Mouse (Mus musculus): Measurements from ENCODE around the gene Capzb. TPM values are rescaled to one million over a fixed set of nuclear protein-coding genes. Genes with fewer than 3 reads are reported as not detected.

The Capzb gene
- total and polyA plus RNA-seq, 3 experiments = 103 to 354 TPM; not detected in 1

- TF ChIP-seq POLR2A (IDR thresholded peaks at IDR 0.05; ENCODE audit: control insufficient read depth in 1 of 2, insufficient read depth in 1 of 2, low read depth in 1 of 2, low read length in 2 of 2, poor library complexity in 1 of 2) (peak in 1 of 2 experiments; percentile 50; a peak in 2 of 4 replicates), ZC3H11A (IDR thresholded peaks at IDR 0.05; ENCODE audit: low read depth, low read length) (0 out of 2 replicates have a peak, but pooled peaks have one; percentile 8)
These were observed 23.5 kb upstream of the Capzb start (continued) for GRCm38 (mm10) chr4:139168985-139169747.

GRCm38 (mm10) chr4:139169748-139170279, 22.9 kb upstream of the Capzb start:
- H3K27ac ChIP-seq (ENCODE audit: control insufficient read depth, low read depth, low read length) = peak overlapping the region; percentile 73
- peaks cover 0 to 9% of the 10 kb centered on the region in 2 experiments; a peak in 1 of 4 replicates for H3K4me1 ChIP-seq (ENCODE audit: control insufficient read depth in 1 of 2, insufficient read depth in 2 of 2, low read length in 2 of 2)
- no peaks in the 10 kb centered on the region for H3K79me2 ChIP-seq (ENCODE audit: control insufficient read depth, insufficient read depth, low read length, poor library complexity)
- peaks cover 0 to 2% of the 10 kb centered on the region in 2 experiments; a peak in 2 of 4 replicates for H3K36me3 ChIP-seq (ENCODE audit: control insufficient read depth in 1 of 2, insufficient read depth in 2 of 2, low read length in 2 of 2)
- H3K27me3 ChIP-seq (ENCODE audit: control insufficient read depth in 1 of 2, insufficient read depth in 2 of 2, low read length in 2 of 2) = no peaks in the 10 kb centered on the region; a peak in 1 of 4 replicates
- H3K9ac ChIP-seq (ENCODE audit: control insufficient read depth, low read depth, low read length, poor library complexity, severe bottlenecking) = peak overlapping the region; percentile 61
- no peak for DNase-seq (ENCODE audit: low read depth, low spot score)
- peak overlapping the region; percentile 19 to 24; a peak in 3 of 4 replicates for H3K4me3 ChIP-seq (ENCODE audit: control insufficient read depth in 1 of 2, insufficient read depth in 1 of 2, low read depth in 2 of 2, low read length in 2 of 2)
- TF ChIP-seq ZMIZ1 (IDR thresholded peaks at IDR 0.05; ENCODE audit: low read depth, low read length) = no peak
- TF ChIP-seq MXI1 (IDR thresholded peaks at IDR 0.05; ENCODE audit: low read depth, low read length) = no peak
- TF ChIP-seq TCF12 (IDR thresholded peaks at IDR 0.05; ENCODE audit: low read depth, low read length) = no peak
- no peak for TF ChIP-seq ZC3H11A (IDR thresholded peaks at IDR 0.05; ENCODE audit: low read depth, low read length)
- no peak for TF ChIP-seq CHD2 (IDR thresholded peaks at IDR 0.05; ENCODE audit: low read length)
- TF ChIP-seq ETS1 (IDR thresholded peaks at IDR 0.05; ENCODE audit: low read depth, low read length) = no peak
- no peak for TF ChIP-seq KAT2A (conservative IDR thresholded peaks at IDR 0.05; ENCODE audit: low read depth, low read length)
- TF ChIP-seq GABPA (IDR thresholded peaks at IDR 0.05; ENCODE audit: low read depth, low read length) = no peak
- no peak for TF ChIP-seq MAZ (IDR thresholded peaks at IDR 0.05; ENCODE audit: low read depth, low read length)
- TF ChIP-seq POLR2AphosphoS5 (IDR thresholded peaks at IDR 0.05; ENCODE audit: borderline replicate concordance, low read depth, low read length) = no peak
- TF ChIP-seq ZNF384 (IDR thresholded peaks at IDR 0.05; ENCODE audit: low read depth, low read length) = no peak
- TF ChIP-seq HCFC1 (IDR thresholded peaks at IDR 0.05; ENCODE audit: low read depth, low read length) = no peak
- no peak for TF ChIP-seq MEF2A (IDR thresholded peaks at IDR 0.05; ENCODE audit: extremely low read depth, insufficient replicate concordance, low read depth, low read length, poor library complexity, severe bottlenecking)
- TF ChIP-seq GATA1 (IDR thresholded peaks at IDR 0.05; ENCODE audit: low read depth, low read length) = no peak
- TF ChIP-seq ELF1 (IDR thresholded peaks at IDR 0.05; ENCODE audit: low read depth, low read length) = no peak
- TF ChIP-seq MYB (IDR thresholded peaks at IDR 0.05; ENCODE audit: low read depth, low read length) = no peak
- TF ChIP-seq SMC3 (IDR thresholded peaks at IDR 0.05; ENCODE audit: low read depth, low read length) = no peak
- H3K9me3 ChIP-seq (replicated peaks; ENCODE audit: insufficient read depth, low read length) = no peaks in the 10 kb centered on the region
